In genomic region chr7:34338445-34339163, GRCm38 (mm10) we compare ENCODE assay signal across 14 mouse cellular contexts. TPM values are rescaled to one million over a fixed set of nuclear protein-coding genes. Genes with fewer than 3 reads are reported as not detected.
A peak's percentile ranks its signal among the peaks of the same experiment; 100 is the strongest.
DNase-seq lines count a peak whose midpoint lies in the region; ATAC-seq and TF ChIP-seq lines count a peak whose summit lies in the region.
"Had no signal": no experiment of that assay in that cellular context is flagged by ENCODE, and none has a peak within 500 bp of the region (broad histone marks: within the 10 kb centered on the region; RNA-seq: fewer than 3 reads in every experiment).

No protein-coding gene starts in this region.

- no peak for TF ChIP-seq POLR2A in limb, embryonic 14.5 days (IDR thresholded peaks at IDR 0.05; ENCODE audit: borderline replicate concordance, extremely low read depth, insufficient read depth, insufficient read length)

- H3K36me3 ChIP-seq in heart, embryonic 10.5 days = peaks cover 31% of the 10 kb centered on the region
- H3K36me3 ChIP-seq in kidney, embryonic 15.5 days = peaks cover 43% of the 10 kb centered on the region
- peaks cover 36% of the 10 kb centered on the region for H3K36me3 ChIP-seq in limb, embryonic 14.5 days (ENCODE audit: control insufficient read depth, insufficient read depth, low read length)

- peak; percentile 69 for ATAC-seq in kidney, embryonic 15.5 days (replicated peaks; ENCODE audit: low FRiP score)
- peak; percentile 28 for ATAC-seq in limb, embryonic 14.5 days (ENCODE audit: low FRiP score, low read depth)
- ATAC-seq: forebrain, embryonic 15.5 days had no signal

- peak overlapping the region; percentile 4; the same call in 1 of the 2 replicates for H3K4me3 ChIP-seq in heart, embryonic 10.5 days
- no peak overlapping the region for H3K4me3 ChIP-seq in kidney, embryonic 15.5 days (replicated peaks)
- no peak overlapping the region for H3K4me3 ChIP-seq in limb, embryonic 14.5 days (replicated peaks; ENCODE audit: low read length)
- H3K4me3 ChIP-seq: embryonic facial prominence, embryonic 12.5 days; forebrain, embryonic 15.5 days; liver, embryonic 13.5 days; midbrain, embryonic 12.5 days had no signal

- 0 out of 2 replicates have a peak, but pooled peaks cover 3% of the 10 kb centered on the region for H3K9me3 ChIP-seq in heart, embryonic 10.5 days
- 0 out of 2 replicates have a peak, but pooled peaks cover 5% of the 10 kb centered on the region for H3K9me3 ChIP-seq in kidney, embryonic 15.5 days (replicated peaks)
- H3K9me3 ChIP-seq in limb, embryonic 14.5 days (ENCODE audit: control insufficient read depth, low read length) = no peaks in the 10 kb centered on the region
- H3K9me3 ChIP-seq: liver, embryonic 13.5 days had no signal

- peak; percentile 93 for DNase-seq in heart, embryonic 10.5 days (ENCODE audit: low spot score)
- DNase-seq in heart, adult 11 months = no peak
- no peak for DNase-seq in kidney, postnatal 4 days
- DNase-seq in embryo, embryonic 10.5 days (ENCODE audit: low spot score) = peak; percentile 30
- DNase-seq in limb, embryonic 14.5 days (ENCODE audit: low spot score) = no peak
- no peak for DNase-seq in right cerebral cortex, postnatal 10 days (ENCODE audit: low spot score in 2 of 2)
- no peak for DNase-seq in cerebellum, postnatal 25 days
- DNase-seq: cerebellum, adult 18-20 months; liver, embryonic 13.5 days; lung, postnatal 14 days had no signal

- no peak overlapping the region for H3K9ac ChIP-seq in kidney, embryonic 15.5 days
- no peak overlapping the region for H3K9ac ChIP-seq in limb, embryonic 14.5 days (ENCODE audit: low read depth, low read length, severe bottlenecking)
- H3K9ac ChIP-seq: embryonic facial prominence, embryonic 12.5 days; forebrain, embryonic 15.5 days; liver, embryonic 13.5 days; midbrain, embryonic 12.5 days had no signal

- H3K4me2 ChIP-seq in kidney, embryonic 15.5 days = no peak overlapping the region
- no peak overlapping the region for H3K4me2 ChIP-seq in limb, embryonic 14.5 days (replicated peaks; ENCODE audit: low read depth, low read length, severe bottlenecking)
- H3K4me2 ChIP-seq: embryonic facial prominence, embryonic 12.5 days; forebrain, embryonic 15.5 days; liver, embryonic 13.5 days; midbrain, embryonic 12.5 days had no signal

- H3K4me1 ChIP-seq in heart, embryonic 10.5 days = peaks cover 35% of the 10 kb centered on the region
- 0 out of 2 replicates have a peak, but pooled peaks cover 11% of the 10 kb centered on the region for H3K4me1 ChIP-seq in kidney, embryonic 15.5 days
- H3K4me1 ChIP-seq in limb, embryonic 14.5 days (ENCODE audit: control insufficient read depth, insufficient read depth, low read length) = 0 out of 2 replicates have a peak, but pooled peaks cover 4% of the 10 kb centered on the region
- H3K4me1 ChIP-seq: forebrain, embryonic 15.5 days; midbrain, embryonic 12.5 days had no signal

- H3K27me3 ChIP-seq in heart, embryonic 10.5 days (ENCODE audit: insufficient read depth, poor library complexity, severe bottlenecking) = no peaks in the 10 kb centered on the region
- no peaks in the 10 kb centered on the region for H3K27me3 ChIP-seq in kidney, embryonic 15.5 days
- no peaks in the 10 kb centered on the region for H3K27me3 ChIP-seq in limb, embryonic 14.5 days (ENCODE audit: control insufficient read depth, insufficient read depth, low read length)
- H3K27me3 ChIP-seq: embryonic facial prominence, embryonic 12.5 days; forebrain, embryonic 15.5 days; liver, embryonic 13.5 days; midbrain, embryonic 12.5 days had no signal

- WGBS in heart, embryonic 10.5 days = 41% methylated on average over 9 of the region's 9 CpGs
- WGBS in kidney, embryonic 15.5 days = 45% methylated on average over 9 of the region's 9 CpGs
- 44% methylated on average over 9 of the region's 9 CpGs for WGBS in limb, embryonic 14.5 days

- peak overlapping the region; percentile 62 for H3K27ac ChIP-seq in heart, embryonic 10.5 days
- peak overlapping the region; percentile 41; the same call in 1 of the 2 replicates for H3K27ac ChIP-seq in kidney, embryonic 15.5 days
- H3K27ac ChIP-seq in limb, embryonic 14.5 days (replicated peaks; ENCODE audit: low read depth, low read length) = peak overlapping the region; percentile 46; the same call in 1 of the 2 replicates
- H3K27ac ChIP-seq: forebrain, embryonic 15.5 days; liver, embryonic 13.5 days; midbrain, embryonic 12.5 days had no signal

RNA-seq across cellular contexts. Expression of gene 4931406P16Rik, which starts 25.3 kb away (rescaled TPM):
- 36.6 and 43.7 TPM in 2 replicates for polyA plus RNA-seq in heart, embryonic 10.5 days (2016; fragmentation: Nextera tagmentation; extraction: Ambion mirVana)
- 38.4 and 41.5 TPM in 2 replicates for polyA plus RNA-seq in kidney, embryonic 15.5 days (2015; fragmentation: Nextera tagmentation; extraction: Ambion mirVana)
- polyA plus RNA-seq in limb, embryonic 14.5 days (2012; rRNA removed) = 34.3 and 41.9 TPM in 2 replicates
- 31.6 and 39.3 TPM in 2 replicates for polyA plus RNA-seq in limb, embryonic 14.5 days (2014; fragmentation: Nextera tagmentation; extraction: Ambion mirVana)

RNA-seq across cellular contexts. Expression of gene Lsm14a, which starts 54.5 kb away (rescaled TPM):
- polyA plus RNA-seq in heart, embryonic 10.5 days (2016; fragmentation: Nextera tagmentation; extraction: Ambion mirVana) = 67.4 and 84.3 TPM in 2 replicates
- polyA plus RNA-seq in kidney, embryonic 15.5 days (2015; fragmentation: Nextera tagmentation; extraction: Ambion mirVana) = 90.0 and 93.8 TPM in 2 replicates
- 87.0 and 92.4 TPM in 2 replicates for polyA plus RNA-seq in limb, embryonic 14.5 days (2012; rRNA removed)
- 64.6 and 65.8 TPM in 2 replicates for polyA plus RNA-seq in limb, embryonic 14.5 days (2014; fragmentation: Nextera tagmentation; extraction: Ambion mirVana)

Comparison
In these comparisons a context has a peak if more than half of its experiments do, and no peak if none do; other contexts are left out.
1. DNase-seq: peak in heart, embryonic 10.5 days (single experiment) and embryo, embryonic 10.5 days (single experiment); none in heart, adult 11 months (single experiment), kidney, postnatal 4 days (0 of 2), limb, embryonic 14.5 days (single experiment), right cerebral cortex, postnatal 10 days (0 of 2) and cerebellum, postnatal 25 days (0 of 2).
2. Peak in every context shown above with its lines, with median percentiles within 50 percentile points of each other: H3K27ac ChIP-seq.